Mouse (Mus musculus): Measurements from ENCODE around the gene Fbf1. TPM values are rescaled to one million over a fixed set of nuclear protein-coding genes. Genes with fewer than 3 reads are reported as not detected.
"Not testable (repeated sequence)": the region's sequence is repeated elsewhere in the genome, so short reads cannot be mapped to it uniquely, and the experiment has no call there.

Fbf1 gene
- polyA plus RNA-seq, 1 experiment from 2014 or later, result 67.0 TPM

GRCm38 (mm10) chr11:116130488-116131205, 37.3 kb downstream of the Fbf1 start, which contains the start of gene Trim65:
Gene Trim65 (minus strand): TSS chr11:116131128.
- H3K9me3 ChIP-seq, result no peaks in the 10 kb centered on the region
- H3K9ac ChIP-seq, result peak within 1 kb of the TSS; percentile 67
- no peaks in the 10 kb centered on the region for H3K27me3 ChIP-seq (replicated peaks)
- peak within 1 kb of the TSS; percentile 48 for H3K4me3 ChIP-seq
- H3K36me3 ChIP-seq, result peaks cover 42% of the 10 kb centered on the region
- H3K4me1 ChIP-seq, result peaks cover 33% of the 10 kb centered on the region
- H3K4me2 ChIP-seq (replicated peaks), result peak within 1 kb of the TSS; percentile 76
- H3K27ac ChIP-seq, result peak within 1 kb of the TSS; percentile 76
- 2% methylated on average over 69 of the region's 69 CpGs for WGBS
- ATAC-seq (ENCODE audit: low FRiP score, low read depth), result peak; percentile 81

- peak overlapping the region; percentile 76 for H3K4me2 ChIP-seq (replicated peaks)
- H3K27ac ChIP-seq, result peak overlapping the region; percentile 76; the same call in 1 of the 2 replicates
- peaks cover 33% of the 10 kb centered on the region for H3K4me1 ChIP-seq
- peak; percentile 38 for ATAC-seq (ENCODE audit: low FRiP score, low read depth)
- 38% methylated on average over 8 of the region's 8 CpGs for WGBS
- H3K36me3 ChIP-seq, result peaks cover 40% of the 10 kb centered on the region
- 0 out of 2 replicates have a peak, but pooled peaks cover 3% of the 10 kb centered on the region for H3K9me3 ChIP-seq
- H3K27me3 ChIP-seq (replicated peaks), result no peaks in the 10 kb centered on the region
- H3K9ac ChIP-seq, result peak overlapping the region; percentile 67
- H3K4me3 ChIP-seq, result peak overlapping the region; percentile 48
Measured at GRCm38 (mm10) chr11:116129993-116130487, 37.9 kb downstream of the Fbf1 start.

- H3K4me1 ChIP-seq, result peaks cover 33% of the 10 kb centered on the region
Measured at GRCm38 (mm10) chr11:116129091-116129790, 38.7 kb downstream of the Fbf1 start.

GRCm38 (mm10) chr11:116127986-116128385, 40.0 kb downstream of the Fbf1 start:
- Histone ChIP-seq H3K9me3 (0 out of 2 replicates have a peak, but pooled peaks cover 3% of the 10 kb centered on the region), H3K36me3 (peaks cover 23% of the 10 kb centered on the region), H3K9ac (no peak overlapping the region), H3K27me3 (replicated peaks) (no peaks in the 10 kb centered on the region), H3K4me2 (replicated peaks) (peak overlapping the region; percentile 44), H3K4me1 (peaks cover 33% of the 10 kb centered on the region), H3K4me3 (no peak overlapping the region), H3K27ac (no peak overlapping the region)
- ATAC-seq (ENCODE audit: low FRiP score, low read depth), result no peak
- WGBS, result 60% methylated on average over 9 of the region's 9 CpGs

More at GRCm38 (mm10) chr11:116129091-116129790, 38.7 kb downstream of the Fbf1 start:
- 80% methylated on average over 9 of the region's 9 CpGs for WGBS
- no peak for ATAC-seq (ENCODE audit: low FRiP score, low read depth)
- Histone ChIP-seq H3K36me3 (peaks cover 33% of the 10 kb centered on the region), H3K27ac (no peak overlapping the region), H3K4me2 (replicated peaks) (peak overlapping the region; percentile 76), H3K4me3 (no peak overlapping the region), H3K9me3 (0 out of 2 replicates have a peak, but pooled peaks cover 3% of the 10 kb centered on the region), H3K27me3 (replicated peaks) (no peaks in the 10 kb centered on the region), H3K9ac (0 out of 2 replicates have a peak overlapping the region, but pooled peaks have one; percentile 17)

- Histone ChIP-seq H3K9ac (0 out of 2 replicates have a peak within 1 kb of the TSS, but pooled peaks have one; percentile 21), H3K4me3 (no peak within 1 kb of the TSS), H3K27ac (no peak within 1 kb of the TSS; the same call in 1 of the 2 replicates)
Measured at GRCm38 (mm10) chr11:116127156-116127980, 40.6 kb downstream of the Fbf1 start, which contains the start of gene Trim47. Gene Trim47 (minus strand): TSS chr11:116127210.

GRCm38 (mm10) chr11:116126261-116126660, 41.7 kb downstream of the Fbf1 start:
- peaks cover 27% of the 10 kb centered on the region for H3K4me1 ChIP-seq
- H3K36me3 ChIP-seq, result peaks cover 9% of the 10 kb centered on the region
- no peaks in the 10 kb centered on the region for H3K27me3 ChIP-seq (replicated peaks)
- H3K4me3 ChIP-seq, result no peak overlapping the region
- no peak for ATAC-seq (ENCODE audit: low FRiP score, low read depth)
- H3K27ac ChIP-seq, result no peak overlapping the region
- 94% methylated on average over 15 of the region's 15 CpGs for WGBS
- 0 out of 2 replicates have a peak, but pooled peaks cover 3% of the 10 kb centered on the region for H3K9me3 ChIP-seq
- no peak overlapping the region for H3K4me2 ChIP-seq (replicated peaks)
- no peak overlapping the region for H3K9ac ChIP-seq

More at GRCm38 (mm10) chr11:116127156-116127980, 40.6 kb downstream of the Fbf1 start, which contains the start of gene Trim47:
- H3K36me3 ChIP-seq, result peaks cover 17% of the 10 kb centered on the region
- WGBS, result 32% methylated on average over 23 of the region's 23 CpGs
- 0 out of 2 replicates have a peak, but pooled peaks cover 3% of the 10 kb centered on the region for H3K9me3 ChIP-seq
- H3K4me2 ChIP-seq (replicated peaks), result peak within 1 kb of the TSS; percentile 44
- peaks cover 33% of the 10 kb centered on the region for H3K4me1 ChIP-seq
- no peaks in the 10 kb centered on the region for H3K27me3 ChIP-seq (replicated peaks)
- ATAC-seq (ENCODE audit: low FRiP score, low read depth), result no peak

GRCm38 (mm10) chr11:116121731-116122245, 46.2 kb downstream of the Fbf1 start:
- not testable (repeated sequence) for H3K27ac ChIP-seq; H3K4me3 ChIP-seq; H3K9me3 ChIP-seq; ATAC-seq (ENCODE audit: low FRiP score, low read depth); H3K27me3 ChIP-seq (replicated peaks); H3K4me1 ChIP-seq; H3K4me2 ChIP-seq (replicated peaks); H3K36me3 ChIP-seq; H3K9ac ChIP-seq
- 88% methylated on average over 8 of the region's 8 CpGs for WGBS

GRCm38 (mm10) chr11:116117819-116118218, 50.1 kb downstream of the Fbf1 start:
- Histone ChIP-seq H3K4me2 (replicated peaks) (no peak overlapping the region), H3K27me3 (replicated peaks) (no peaks in the 10 kb centered on the region), H3K9me3 (no peaks in the 10 kb centered on the region), H3K4me1 (no peaks in the 10 kb centered on the region), H3K36me3 (no peaks in the 10 kb centered on the region), H3K4me3 (no peak overlapping the region), H3K27ac (no peak overlapping the region), H3K9ac (no peak overlapping the region)
- ATAC-seq (ENCODE audit: low FRiP score, low read depth), result no peak

- ATAC-seq (ENCODE audit: low FRiP score, low read depth), result no peak
- no peak overlapping the region for H3K27ac ChIP-seq
Measured at GRCm38 (mm10) chr11:116117241-116117640, 50.7 kb downstream of the Fbf1 start.

GRCm38 (mm10) chr11:116111611-116112203, 56.3 kb downstream of the Fbf1 start:
- 85% methylated on average over 19 of the region's 19 CpGs for WGBS
- no peak for ATAC-seq (ENCODE audit: low FRiP score, low read depth)
- no peak overlapping the region for H3K9ac ChIP-seq
- peaks cover 53% of the 10 kb centered on the region for H3K27me3 ChIP-seq (replicated peaks)
- H3K36me3 ChIP-seq, result no peaks in the 10 kb centered on the region
- no peaks in the 10 kb centered on the region for H3K9me3 ChIP-seq
- H3K4me1 ChIP-seq, result peaks cover 20% of the 10 kb centered on the region
- no peak overlapping the region for H3K4me2 ChIP-seq (replicated peaks)
- H3K27ac ChIP-seq, result no peak overlapping the region
- no peak overlapping the region for H3K4me3 ChIP-seq

More at GRCm38 (mm10) chr11:116117241-116117640, 50.7 kb downstream of the Fbf1 start:
- Histone ChIP-seq H3K36me3 (no peaks in the 10 kb centered on the region), H3K9ac (no peak overlapping the region), H3K27me3 (replicated peaks) (no peaks in the 10 kb centered on the region), H3K4me1 (no peaks in the 10 kb centered on the region), H3K4me3 (0 out of 2 replicates have a peak overlapping the region, but pooled peaks have one; percentile 1), H3K9me3 (no peaks in the 10 kb centered on the region), H3K4me2 (replicated peaks) (no peak overlapping the region)
- WGBS, result 72% methylated on average over 12 of the region's 12 CpGs

- no peak for ATAC-seq (ENCODE audit: low FRiP score, low read depth)
- Histone ChIP-seq H3K4me3 (no peak overlapping the region), H3K27ac (no peak overlapping the region), H3K9ac (no peak overlapping the region), H3K27me3 (replicated peaks) (peaks cover 59% of the 10 kb centered on the region), H3K9me3 (no peaks in the 10 kb centered on the region), H3K4me1 (peaks cover 26% of the 10 kb centered on the region), H3K4me2 (replicated peaks) (no peak overlapping the region), H3K36me3 (no peaks in the 10 kb centered on the region)
- 78% methylated on average over 4 of the region's 4 CpGs for WGBS
Measured at GRCm38 (mm10) chr11:116111067-116111466, 56.9 kb downstream of the Fbf1 start.

Measured in neural tube, embryonic 12.5 days (tissue).